Mouse (Mus musculus): Measurements from ENCODE around the gene Sez6l.
A peak's percentile ranks its signal among the peaks of the same experiment; 100 is the strongest.

The Sez6l gene

DNA sequence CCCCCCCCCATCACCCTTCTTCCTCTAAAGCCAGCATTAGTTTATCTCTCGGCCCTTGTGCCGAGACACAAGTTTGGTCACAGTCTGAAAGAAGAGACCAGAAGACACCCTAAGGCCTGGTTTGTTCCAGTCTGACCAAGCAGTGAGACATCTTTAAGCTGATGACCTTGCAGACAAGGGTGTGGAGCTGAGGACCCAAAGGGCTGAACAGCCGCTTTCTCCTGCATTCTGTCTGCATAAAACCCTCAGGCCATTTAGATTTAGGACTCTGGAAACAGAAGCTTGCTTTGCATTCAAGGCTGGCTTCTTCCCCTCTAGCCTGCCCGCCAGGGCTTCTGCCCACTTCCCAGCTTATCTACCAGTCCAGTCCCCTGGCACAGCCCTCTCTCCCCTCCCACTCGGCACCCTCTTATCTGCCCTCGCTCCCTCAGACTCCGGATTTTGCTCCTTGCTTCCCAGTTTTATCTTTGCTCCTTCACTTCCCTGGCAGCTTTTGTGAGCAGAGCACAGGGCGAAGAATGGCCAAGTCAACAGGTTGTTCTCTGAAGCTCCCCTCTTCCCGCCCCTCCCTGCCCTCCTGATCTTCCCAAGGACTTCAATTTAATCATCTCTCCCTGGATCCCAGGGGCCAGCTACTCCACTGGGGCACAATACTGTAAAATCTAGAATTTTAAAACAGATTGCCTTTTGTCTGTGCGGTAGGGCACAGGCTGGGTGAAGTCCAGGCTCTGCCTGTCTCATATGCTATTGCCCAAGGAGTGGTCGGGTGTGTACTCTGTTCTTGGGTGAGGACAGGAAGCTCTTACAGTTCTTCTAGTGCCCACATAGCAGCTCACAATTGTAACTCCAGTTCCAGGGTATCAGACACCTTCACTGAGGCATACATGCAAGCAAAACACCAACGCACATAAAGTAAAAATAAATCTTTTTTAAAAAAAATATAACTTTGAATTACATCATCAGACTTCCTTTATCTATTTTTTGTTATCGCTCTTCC, 77.8 kb downstream of the Sez6l start:
- DNase-seq (ENCODE audit: extremely low spot score, low spot score), result no peak

DNA sequence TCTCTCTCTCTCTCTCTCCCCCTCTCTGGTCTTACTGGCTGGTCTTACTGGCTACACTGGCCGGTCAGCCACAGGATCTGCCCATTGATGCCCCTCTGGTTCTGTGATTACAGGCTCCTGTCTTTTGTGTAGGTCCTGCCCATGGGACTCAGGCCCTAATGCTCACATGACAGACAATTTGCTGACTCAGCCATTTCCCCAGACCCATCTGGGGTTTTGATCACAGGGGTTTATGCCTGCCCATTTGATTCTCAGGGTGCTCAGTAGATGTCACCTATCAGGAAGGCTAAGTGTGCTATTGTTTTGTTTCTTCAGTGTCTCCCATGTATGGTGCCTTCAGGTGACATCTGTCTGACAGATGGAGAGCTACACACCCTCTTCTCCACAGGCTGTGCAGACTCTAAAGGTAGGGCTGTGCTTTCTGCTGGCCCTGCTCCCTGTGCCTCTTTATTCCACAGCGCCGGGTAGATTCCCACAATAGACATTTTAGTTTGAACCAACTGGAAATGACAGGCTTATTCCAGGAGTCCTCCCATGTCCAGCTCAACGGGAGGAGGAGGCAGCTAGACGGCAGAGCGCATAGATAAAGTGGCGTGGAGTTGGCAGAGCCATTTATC, 80.1 kb downstream of the Sez6l start:
- DNase-seq (ENCODE audit: extremely low spot score, low spot score), result no peak

- DNase-seq (ENCODE audit: extremely low spot score, low spot score), result peak; percentile 58
Measured at GRCm38 (mm10) chr5:112493492-112493891, 83.5 kb downstream of the Sez6l start.

DNA sequence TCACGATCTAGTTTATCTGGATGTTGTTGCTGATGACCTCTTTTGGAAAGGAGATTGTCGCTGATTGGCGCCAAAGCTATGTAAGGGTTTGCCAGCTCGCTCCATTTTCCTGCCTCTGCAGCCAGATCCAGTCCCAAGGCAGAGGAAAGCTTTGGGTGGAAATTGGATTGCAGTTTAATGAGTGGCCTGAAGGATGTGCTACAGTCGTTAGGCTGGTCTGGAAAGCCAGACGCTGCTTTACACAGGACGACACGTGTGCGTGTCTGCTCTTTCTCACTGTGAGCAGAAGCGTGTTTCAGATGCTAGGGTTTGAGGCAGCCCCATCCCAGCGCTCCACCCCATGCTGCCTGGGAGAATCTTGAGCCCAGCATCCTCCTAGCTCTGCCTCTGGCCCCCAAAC, 85.5 kb downstream of the Sez6l start:
- DNase-seq (ENCODE audit: extremely low spot score, low spot score), result no peak

DNA sequence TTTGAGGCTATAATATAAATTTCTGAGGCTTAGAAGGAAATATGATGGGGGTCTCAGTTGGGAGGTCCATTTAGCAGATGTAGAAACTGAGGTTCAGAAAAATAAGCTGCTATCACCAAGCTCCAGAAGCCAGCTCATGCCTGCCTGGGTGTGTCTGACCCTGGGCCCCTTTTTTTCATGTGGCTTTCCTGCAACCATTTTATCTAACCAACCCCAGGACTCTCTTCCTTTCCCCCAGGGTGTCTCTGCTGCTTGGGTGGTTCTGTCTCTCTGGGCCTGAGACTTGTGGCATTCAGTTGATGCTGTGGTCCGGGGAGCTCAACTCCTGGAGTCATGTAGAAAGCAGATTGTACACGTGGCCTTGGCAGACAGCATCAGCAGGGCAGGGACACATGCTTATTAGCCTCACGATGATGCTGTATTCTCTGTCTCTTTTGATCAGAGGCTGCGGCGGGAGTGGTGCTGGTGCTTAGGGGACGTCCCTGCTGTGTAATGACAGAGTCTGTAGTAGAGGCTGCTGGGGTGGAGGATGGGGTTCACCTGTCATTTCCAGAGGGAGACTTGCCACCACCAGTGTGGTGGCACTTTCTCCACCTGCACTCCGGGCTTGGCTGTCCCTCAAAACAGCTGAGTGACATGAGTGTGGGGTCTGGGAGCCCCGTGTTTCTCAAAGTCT, 88.7 kb downstream of the Sez6l start:
- DNase-seq (ENCODE audit: extremely low spot score, low spot score), result no peak

- no peak for DNase-seq (ENCODE audit: extremely low spot score, low spot score)
Measured at GRCm38 (mm10) chr5:112487504-112487903, 89.5 kb downstream of the Sez6l start.

DNA sequence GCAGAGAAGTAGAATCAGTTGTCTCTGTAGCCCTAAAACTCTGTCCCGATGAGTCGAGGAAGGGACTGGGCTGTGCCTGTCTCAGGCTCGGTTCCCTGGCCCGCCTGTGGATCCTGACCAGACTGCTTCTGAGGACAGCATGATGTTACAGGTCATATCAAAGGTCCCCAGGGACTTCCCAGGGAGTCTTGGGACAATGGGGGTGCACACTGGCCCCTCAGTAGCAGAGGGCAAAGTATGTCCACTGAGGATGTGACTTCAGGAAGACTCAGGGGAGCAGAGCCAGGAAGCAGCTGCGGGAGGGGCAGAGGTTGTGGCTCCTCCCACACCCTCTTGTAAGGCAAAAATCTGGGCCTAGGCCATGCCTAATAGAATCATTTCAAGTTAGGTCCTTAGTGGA, 90.6 kb downstream of the Sez6l start:
- DNase-seq (ENCODE audit: extremely low spot score, low spot score), result no peak

GRCm38 (mm10) chr5:112484924-112485715, 91.9 kb downstream of the Sez6l start:
- no peak for DNase-seq (ENCODE audit: extremely low spot score, low spot score)

GRCm38 (mm10) chr5:112483030-112483429, 94.0 kb downstream of the Sez6l start:
- DNase-seq (ENCODE audit: extremely low spot score, low spot score), result no peak

GRCm38 (mm10) chr5:112482551-112482950, 94.4 kb downstream of the Sez6l start:
- no peak for DNase-seq (ENCODE audit: extremely low spot score, low spot score)

GRCm38 (mm10) chr5:112481946-112482410, 95.0 kb downstream of the Sez6l start:
- no peak for DNase-seq (ENCODE audit: extremely low spot score, low spot score)

DNA sequence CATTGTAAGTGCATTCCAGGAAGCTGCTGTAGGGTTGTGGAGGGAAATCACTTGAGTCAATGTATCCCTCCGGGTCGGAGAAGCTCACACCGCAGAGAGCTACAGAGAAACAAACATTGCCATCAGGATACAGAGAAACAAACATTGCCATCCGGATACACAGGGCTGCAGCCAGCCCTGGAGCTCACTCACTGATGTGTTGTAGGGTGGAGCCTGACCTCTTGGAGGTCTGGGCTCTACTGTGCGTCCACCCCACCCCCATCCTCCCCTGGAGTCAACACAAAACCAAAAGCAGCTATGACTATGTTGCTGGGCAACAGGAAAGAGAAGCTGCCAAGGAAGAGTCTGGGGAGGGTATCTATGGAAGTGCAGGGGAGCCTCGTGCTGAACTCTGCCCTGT, 103.5 kb downstream of the Sez6l start:
- DNase-seq (ENCODE audit: extremely low spot score, low spot score), result no peak

DNA sequence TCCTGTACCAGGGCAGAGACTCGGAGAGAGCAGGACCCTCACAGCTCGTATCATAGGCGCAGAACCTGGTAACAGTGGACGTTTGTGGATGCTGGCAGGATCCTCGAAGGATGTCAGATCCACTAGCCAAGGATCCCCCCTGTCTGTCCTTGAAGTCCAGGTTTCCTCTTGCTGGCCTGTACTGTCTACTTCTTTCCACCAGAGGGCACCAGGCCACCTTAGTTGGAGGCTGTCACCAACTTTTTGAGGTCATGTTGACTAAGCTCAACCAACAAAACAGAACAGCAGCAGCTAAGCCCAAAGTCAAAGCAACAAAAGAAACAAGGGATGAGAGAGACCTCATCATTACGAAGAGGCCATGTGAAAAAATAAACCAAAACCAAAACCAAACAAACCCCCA, 106.8 kb downstream of the Sez6l start:
- no peak for DNase-seq (ENCODE audit: extremely low spot score, low spot score)

- DNase-seq (ENCODE audit: extremely low spot score, low spot score), result no peak
Measured at GRCm38 (mm10) chr5:112468986-112469581, 107.9 kb downstream of the Sez6l start.

- no peak for DNase-seq (ENCODE audit: extremely low spot score, low spot score)
Measured at GRCm38 (mm10) chr5:112466331-112466730, 110.7 kb downstream of the Sez6l start.

DNA sequence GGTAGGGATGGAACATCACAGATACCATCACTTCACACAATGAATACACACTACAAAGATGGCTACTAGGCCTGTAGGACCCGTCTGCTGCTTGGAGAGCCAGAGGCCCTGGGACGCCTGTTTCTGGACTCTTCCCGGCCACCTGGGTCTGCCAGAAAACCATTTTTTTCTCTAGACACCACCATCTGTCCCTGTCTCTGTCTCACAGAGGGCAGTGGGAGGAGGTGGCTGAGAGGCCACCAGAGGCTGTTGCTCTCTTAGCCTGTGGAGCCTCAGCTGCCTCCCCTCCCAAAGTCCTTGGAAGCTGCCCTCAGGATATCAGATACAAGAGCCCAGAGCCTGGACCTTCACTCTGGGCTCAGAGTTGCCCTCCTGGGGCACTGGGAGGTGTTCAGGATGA, 117.1 kb downstream of the Sez6l start:
- no peak for DNase-seq (ENCODE audit: extremely low spot score, low spot score)

GRCm38 (mm10) chr5:112454966-112455555, 121.9 kb downstream of the Sez6l start:
- DNase-seq (ENCODE audit: extremely low spot score, low spot score), result no peak

- no peak for DNase-seq (ENCODE audit: extremely low spot score, low spot score)
Measured at GRCm38 (mm10) chr5:112453088-112453487, 123.9 kb downstream of the Sez6l start.

- no peak for DNase-seq (ENCODE audit: extremely low spot score, low spot score)
Measured at GRCm38 (mm10) chr5:112448747-112449440, 128.1 kb downstream of the Sez6l start, which contains the start of gene Gm6588. Gene Gm6588 (plus strand): TSS chr5:112449426.

GRCm38 (mm10) chr5:112438535-112438934, 138.4 kb downstream of the Sez6l start:
- no peak for DNase-seq (ENCODE audit: extremely low spot score, low spot score)
